Mouse (Mus musculus) midbrain, embryonic 11.5 days (tissue): Measurements from ENCODE around the gene Anpep. TPM values are rescaled to one million over a fixed set of nuclear protein-coding genes. Genes with fewer than 3 reads are reported as not detected.

ENCODE experiments used
- ATAC-seq: fragments of 200-750 bp; cut with Nextera tagmentation; 2 replicates; pipeline ENCODE4 v1.8.0; 2017; ENCODE audit warnings: moderate TSS enrichment, moderate library complexity; ENCODE audit not compliant: low FRiP score
- DNase-seq: peaks from one replicate; pipeline ENCODE4 v3.0.0; 2015; ENCODE audit warnings: low spot score; ENCODE audit errors: missing footprints
- H3K27ac ChIP-seq: fragments of 300-500 bp; sonication (generic); 2 replicates; pipeline ENCODE4 v1.5.1; 2014; ENCODE audit warnings: low read depth, low read length
- H3K27me3 ChIP-seq: fragments of 300-500 bp; sonication (generic); 2 replicates; pipeline ENCODE4 v1.6.1; 2014; ENCODE audit warnings: mild to moderate bottlenecking, low read length, moderate library complexity, mixed read lengths; ENCODE audit not compliant: control insufficient read depth, insufficient read depth
- H3K36me3 ChIP-seq: fragments of 300-500 bp; sonication (generic); 2 replicates; pipeline ENCODE4 v1.6.1; 2014; ENCODE audit warnings: mild to moderate bottlenecking, low read length, moderate library complexity, mixed read lengths; ENCODE audit not compliant: control insufficient read depth, insufficient read depth
- H3K4me1 ChIP-seq: fragments of 300-500 bp; sonication (generic); 2 replicates; pipeline ENCODE4 v1.6.1; 2014; ENCODE audit warnings: low read length; ENCODE audit not compliant: control insufficient read depth, insufficient read depth
- H3K4me2 ChIP-seq: fragments of 300-500 bp; sonication (generic); 2 replicates; pipeline ENCODE4 v1.6.1; 2014; ENCODE audit warnings: mild to moderate bottlenecking, moderate library complexity
- H3K4me3 ChIP-seq: fragments of 300-500 bp; sonication (generic); 2 replicates; pipeline ENCODE4 v1.5.1; 2014; ENCODE audit warnings: low read depth, low read length
- H3K9ac ChIP-seq: fragments of 300-500 bp; sonication (generic); 2 replicates; pipeline ENCODE4 v1.6.1; 2014; ENCODE audit warnings: low read length
- H3K9me3 ChIP-seq: fragments of 300-500 bp; sonication (generic); 2 replicates; pipeline ENCODE4 v1.6.1; 2016; ENCODE audit warnings: low read length; ENCODE audit not compliant: control insufficient read depth
- WGBS: fragments of 180-500 bp; shearing (Covaris S2); extraction: QIAGEN DNeasy Blood & Tissue Kit; methylation state at CpG from one replicate; pipeline ENCODE4 v1.1.7; 2014; 5-methylcytosine and 5-hydroxymethylcytosine counted together
- polyA plus RNA-seq: library from polyadenylated mRNA; unstranded; fragments of >200 nt; fragmentation: Nextera tagmentation; extraction: Ambion mirVana; gene quantifications from 2 replicates; pipeline ENCODE4 v1.2.1, GENCODE M21; 2014

The Anpep gene
- polyA plus RNA-seq, 1 experiment from 2014 or later = 5.6 TPM

DNA sequence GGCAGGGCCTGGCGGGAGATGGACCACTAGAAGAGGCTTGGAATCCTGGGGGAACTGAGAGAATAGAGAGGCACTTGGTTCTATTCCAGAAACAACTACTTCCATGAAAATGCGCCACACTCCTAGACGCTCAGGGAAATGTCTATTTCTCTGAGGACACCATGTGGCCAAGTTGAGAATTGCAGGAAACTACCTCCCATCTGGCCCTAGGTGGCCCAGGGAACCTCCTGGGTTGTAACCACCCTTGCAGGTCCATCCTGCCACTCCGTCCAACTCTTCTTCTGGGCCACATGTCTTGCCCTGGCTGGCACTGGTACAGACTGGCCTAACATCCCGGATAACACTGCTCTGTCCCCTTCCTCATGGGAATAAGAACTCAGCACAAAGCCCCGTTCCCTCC lies 74.6 kb downstream of the Anpep start:
- peak; percentile 98 for DNase-seq
- H3K9ac ChIP-seq = no peak overlapping the region
- no peak overlapping the region for H3K27ac ChIP-seq
- no peak overlapping the region for H3K4me2 ChIP-seq
- H3K4me1 ChIP-seq = no peaks in the 10 kb centered on the region; the same call in 1 of the 2 replicates
- H3K9me3 ChIP-seq = no peaks in the 10 kb centered on the region
- no peak overlapping the region for H3K4me3 ChIP-seq
- H3K36me3 ChIP-seq = no peaks in the 10 kb centered on the region
- 18% methylated on average over 6 of the region's 6 CpGs for whole genome bisulfite sequencing
- H3K27me3 ChIP-seq = peaks cover 4% of the 10 kb centered on the region
- ATAC-seq = peak; percentile 58; the same call in 1 of the 2 replicates

DNA sequence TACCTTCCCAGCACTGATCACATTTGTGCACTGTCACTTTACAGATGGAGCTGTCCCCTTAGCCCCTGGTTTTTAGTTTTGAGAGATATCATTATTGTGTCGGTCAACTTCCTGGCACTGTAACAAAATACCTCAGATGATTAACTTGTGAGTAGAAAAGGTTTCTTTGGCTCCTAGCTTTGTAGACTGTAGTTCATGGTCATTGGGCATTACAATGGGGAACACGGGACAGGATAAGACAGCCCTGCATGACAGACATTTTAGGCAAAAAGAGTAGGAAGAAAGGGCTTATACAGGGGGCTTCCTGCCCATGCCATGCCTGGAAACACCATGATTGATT lies 78.4 kb downstream of the Anpep start:
- no peak overlapping the region for H3K4me2 ChIP-seq
- no peak overlapping the region for H3K27ac ChIP-seq
- H3K9ac ChIP-seq = no peak overlapping the region
- no peaks in the 10 kb centered on the region for H3K4me1 ChIP-seq
- H3K9me3 ChIP-seq = no peaks in the 10 kb centered on the region
- H3K27me3 ChIP-seq = no peaks in the 10 kb centered on the region
- no peaks in the 10 kb centered on the region for H3K36me3 ChIP-seq
- 89% methylated on average over 2 of the region's 2 CpGs for WGBS
- H3K4me3 ChIP-seq = no peak overlapping the region
- ATAC-seq (no peak), DNase-seq (peak; percentile 74)

DNA sequence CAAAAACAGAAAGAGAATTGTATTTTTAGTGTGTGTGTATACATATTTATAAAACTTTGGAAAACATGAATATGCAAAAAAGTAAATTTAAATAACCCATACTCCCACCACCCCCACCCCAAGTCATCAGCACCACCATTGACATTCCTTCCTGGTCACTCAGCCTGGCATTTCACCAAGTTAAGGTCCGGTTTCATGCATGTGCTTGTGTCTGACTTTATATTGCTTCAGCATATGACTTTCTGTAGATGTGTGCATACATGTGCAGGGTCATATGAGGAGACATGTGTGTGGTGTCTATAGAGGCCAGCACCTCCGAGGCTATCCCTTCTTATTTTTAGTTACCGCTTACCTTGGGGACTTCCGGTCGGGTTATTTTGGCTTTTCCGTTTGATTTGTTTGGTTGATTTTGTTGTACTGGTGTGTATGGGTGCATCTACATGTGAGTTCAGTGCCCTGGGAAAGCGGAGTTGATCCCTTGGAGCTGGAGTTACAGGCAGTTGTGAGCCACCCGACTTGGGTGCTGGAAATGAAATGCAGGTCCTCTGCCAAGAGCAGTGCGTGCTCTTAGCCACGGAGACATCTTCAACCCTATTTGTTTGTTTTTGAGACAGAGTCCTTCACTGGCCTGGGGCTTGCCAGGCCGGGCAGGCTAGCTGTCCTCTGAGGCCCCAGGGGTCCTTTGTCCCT lies 78.9 kb downstream of the Anpep start:
- Histone ChIP-seq H3K4me3 (no peak overlapping the region), H3K36me3 (no peaks in the 10 kb centered on the region), H3K4me2 (no peak overlapping the region), H3K27me3 (no peaks in the 10 kb centered on the region), H3K9me3 (no peaks in the 10 kb centered on the region), H3K27ac (no peak overlapping the region), H3K4me1 (no peaks in the 10 kb centered on the region), H3K9ac (no peak overlapping the region)
- ATAC-seq = no peak
- 79% methylated on average over 11 of the region's 11 CpGs for WGBS
- DNase-seq = peak; percentile 72

DNA sequence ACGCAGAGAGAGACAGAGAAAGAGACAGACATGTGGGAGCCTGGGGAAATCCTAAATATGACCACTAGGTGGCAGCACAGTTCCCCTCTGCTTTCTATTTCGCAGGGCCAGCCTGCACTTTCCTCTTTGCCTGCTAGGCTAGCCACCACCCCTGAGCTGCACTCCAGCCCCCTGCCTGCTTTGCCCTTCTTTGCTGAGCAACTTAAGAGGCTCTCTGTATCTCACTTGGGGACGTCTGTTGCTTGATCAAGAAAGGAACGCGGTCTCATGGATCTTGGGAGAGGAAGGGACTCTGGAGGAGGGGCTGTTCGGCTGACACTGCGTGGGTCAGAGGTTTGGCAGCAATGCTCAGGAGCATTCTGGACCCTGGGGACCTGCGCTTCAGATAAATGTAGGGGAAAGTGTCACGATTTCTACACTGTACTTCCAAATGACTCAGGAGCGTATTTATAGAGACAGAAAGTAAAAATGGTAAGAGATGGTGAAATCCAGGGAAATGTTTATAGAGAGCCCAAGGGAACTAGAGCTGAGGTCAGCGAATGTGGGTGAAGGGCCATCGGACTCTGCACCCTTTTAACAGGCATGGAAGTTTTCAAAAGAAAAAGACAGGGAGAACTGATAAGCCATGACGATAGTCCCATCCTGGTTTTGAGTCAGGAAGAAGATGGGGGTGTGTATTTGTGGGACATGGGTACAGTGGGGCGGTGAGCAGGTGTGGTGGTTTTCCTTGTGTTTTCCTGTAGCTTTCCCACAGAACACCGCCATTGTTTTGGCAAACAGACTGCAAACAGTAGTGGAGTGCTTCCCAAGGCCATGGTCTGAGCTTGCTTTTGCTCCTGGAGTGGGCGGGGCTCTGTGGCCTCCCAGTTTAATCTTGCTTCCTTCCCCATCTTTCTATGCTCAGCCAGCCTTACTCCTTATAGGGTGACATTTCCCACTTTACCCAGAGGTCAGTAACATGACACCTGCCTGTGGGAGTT lies 79.9 kb downstream of the Anpep start:
- no peaks in the 10 kb centered on the region for H3K27me3 ChIP-seq
- H3K27ac ChIP-seq = no peak overlapping the region
- WGBS = 30% methylated on average over 16 of the region's 16 CpGs
- no peaks in the 10 kb centered on the region for H3K36me3 ChIP-seq
- no peak overlapping the region for H3K9ac ChIP-seq
- DNase-seq = peak; percentile 98
- H3K9me3 ChIP-seq = no peaks in the 10 kb centered on the region
- ATAC-seq = peak; percentile 33; the same call in 1 of the 2 replicates
- no peak overlapping the region for H3K4me3 ChIP-seq
- no peaks in the 10 kb centered on the region for H3K4me1 ChIP-seq
- H3K4me2 ChIP-seq = peak overlapping the region; percentile 26

Other genes starting within 250 kb of the Anpep start
- gene Rhcg, start 243.4 kb downstream of the Anpep start, polyA plus RNA-seq = 0.41 and 0.75 TPM in 2 replicates
- gene Ticrr, start 200.9 kb downstream of the Anpep start, polyA plus RNA-seq = 14.8 and 16.0 TPM in 2 replicates
- gene Kif7, start 145.3 kb downstream of the Anpep start, polyA plus RNA-seq = 2.8 and 4.7 TPM in 2 replicates
- gene Plin1, start 128.2 kb downstream of the Anpep start, polyA plus RNA-seq = not detected in 2 replicates
- 8.4 TPM in 2 replicates for gene Pex11a, start 117.9 kb downstream of the Anpep start, polyA plus RNA-seq
- gene Wdr93, start 117.9 kb downstream of the Anpep start, polyA plus RNA-seq = 0.33 and 0.39 TPM in 2 replicates
- gene Mesp1, start 67.3 kb downstream of the Anpep start, polyA plus RNA-seq = not detected in 2 replicates
- 0.40 TPM in 2 replicates for gene Mesp2, start 50.3 kb downstream of the Anpep start, polyA plus RNA-seq
- 60.4 and 63.4 TPM in 2 replicates for gene Ap3s2, start 59.6 kb upstream of the Anpep start, polyA plus RNA-seq
- gene Arpin, start 74.3 kb upstream of the Anpep start, polyA plus RNA-seq = 27.8 and 28.3 TPM in 2 replicates
- 25.6 and 31.3 TPM in 2 replicates for gene Zfp710, start 163.8 kb upstream of the Anpep start, polyA plus RNA-seq